Mouse (Mus musculus) CH12.LX (cell line): Measurements from ENCODE around the gene Hist1h3g. TPM values are rescaled to one million over a fixed set of nuclear protein-coding genes. Genes with fewer than 3 reads are reported as not detected.

Experiments used
- DNase-seq: peaks from one replicate; pipeline ENCODE4 v3.0.0-alpha.2; 2013; ENCODE audit errors: extremely low read depth
- H3K27ac ChIP-seq: 2 replicates; pipeline ENCODE4 v1.5.1; 2012; ENCODE audit warnings: low read depth, mild to moderate bottlenecking, control low read depth, moderate library complexity; ENCODE audit not compliant: insufficient read depth
- H3K27me3 ChIP-seq: replicated peaks from 2 replicates; pipeline ENCODE3; 2012; ENCODE audit warnings: inconsistent platforms
- H3K36me3 ChIP-seq, 2 experiments: replicated peaks in 1 of 2; 2 replicates each; pipeline versions ENCODE3 to v1.6.1; 2012; ENCODE audit warnings: inconsistent platforms in 1 of 2, low read length in 1 of 2, mild to moderate bottlenecking in 1 of 2, mixed read lengths in 1 of 2, moderate library complexity in 1 of 2; ENCODE audit not compliant: control insufficient read depth in 1 of 2, insufficient read depth in 1 of 2
- H3K4me1 ChIP-seq, 2 experiments: 2 replicates each; pipeline ENCODE4 v1.6.1; 2012; ENCODE audit warnings: inconsistent platforms in 1 of 2, moderate library complexity in 1 of 2; ENCODE audit not compliant: insufficient read depth in 2 of 2, control insufficient read depth in 1 of 2
- H3K4me2 ChIP-seq: 2 replicates; pipeline ENCODE4 v1.6.1; 2012; ENCODE audit warnings: low read depth, mild to moderate bottlenecking, control low read depth; ENCODE audit not compliant: poor library complexity, insufficient read depth, severe bottlenecking
- H3K4me3 ChIP-seq, 3 experiments: fragments of 150-350 bp in 1 of 3; sonication (generic) in 1 of 3; replicated peaks in 1 of 3; 2 replicates each; pipeline versions ENCODE3 to v1.5.1; 2011 to 2012; ENCODE audit warnings: low read depth in 2 of 3, low read length in 2 of 3, mild to moderate bottlenecking in 2 of 3, moderate library complexity in 2 of 3, control low read depth in 1 of 3, improper control_type of control experiment in 1 of 3, inconsistent platforms in 1 of 3, mixed read lengths in 1 of 3; ENCODE audit not compliant: poor library complexity in 1 of 3
- H3K79me2 ChIP-seq: replicated peaks from 2 replicates; pipeline ENCODE4 v1.6.1; 2012; ENCODE audit warnings: mild to moderate bottlenecking, moderate library complexity; ENCODE audit not compliant: control insufficient read depth, poor library complexity, insufficient read depth, severe bottlenecking; ENCODE audit errors: extremely low read depth
- H3K9ac ChIP-seq: 2 replicates; pipeline ENCODE4 v1.6.1; 2012; ENCODE audit warnings: low read depth, mild to moderate bottlenecking, control low read depth, moderate library complexity; ENCODE audit not compliant: insufficient read depth
- H3K9me3 ChIP-seq: replicated peaks from 2 replicates; pipeline ENCODE3; 2012; ENCODE audit warnings: low read length, inconsistent platforms, mixed read lengths
- BHLHE40 ChIP-seq: IDR thresholded peaks from 2 replicates; pipeline ENCODE4 v1.6.1; 2011; ENCODE audit warnings: mild to moderate bottlenecking, low read depth, low read length, improper control_type of control experiment
- CHD1 ChIP-seq: IDR thresholded peaks from 2 replicates; pipeline ENCODE4 v1.6.1; 2012; ENCODE audit warnings: low read depth, low read length, improper control_type of control experiment, inconsistent platforms
- CHD2 ChIP-seq: IDR thresholded peaks from 2 replicates; pipeline ENCODE4 v1.6.1; 2011; ENCODE audit warnings: low read length, improper control_type of control experiment
- CTCF ChIP-seq, 2 experiments: IDR thresholded peaks in 1 of 2; conservative IDR thresholded peaks in 1 of 2; 2 replicates each; pipeline ENCODE4 v1.5.1; 2011 to 2012; ENCODE audit warnings: low read depth in 2 of 2, low read length in 2 of 2, improper control_type of control experiment in 1 of 2, inconsistent platforms in 1 of 2, mild to moderate bottlenecking in 1 of 2, moderate library complexity in 1 of 2
- EP300 ChIP-seq: IDR thresholded peaks from 2 replicates; pipeline ENCODE4 v1.6.1; 2011; ENCODE audit warnings: low read length, improper control_type of control experiment
- GABPA ChIP-seq: IDR thresholded peaks from 2 replicates; pipeline ENCODE4 v1.6.1; 2012; ENCODE audit warnings: low read depth, low read length, improper control_type of control experiment, inconsistent platforms; ENCODE audit not compliant: insufficient replicate concordance
- HCFC1 ChIP-seq: IDR thresholded peaks from 2 replicates; pipeline ENCODE4 v1.6.1; 2012; ENCODE audit warnings: low read depth, mild to moderate bottlenecking, inconsistent platforms, low read length, improper control_type of control experiment
- KAT2A ChIP-seq: IDR thresholded peaks from 2 replicates; pipeline ENCODE4 v1.6.1; 2012; ENCODE audit warnings: low read length, improper control_type of control experiment, inconsistent platforms; ENCODE audit not compliant: insufficient replicate concordance
- MAFK ChIP-seq: IDR thresholded peaks from 2 replicates; pipeline ENCODE4 v1.6.1; 2011; ENCODE audit warnings: low read length, improper control_type of control experiment; ENCODE audit not compliant: insufficient replicate concordance
- MAX ChIP-seq: IDR thresholded peaks from 2 replicates; pipeline ENCODE4 v1.6.1; 2011; ENCODE audit warnings: low read length, improper control_type of control experiment
- MXI1 ChIP-seq: IDR thresholded peaks from 2 replicates; pipeline ENCODE4 v1.6.1; 2011; ENCODE audit warnings: mild to moderate bottlenecking, low read depth, low read length, improper control_type of control experiment
- RAD21 ChIP-seq: IDR thresholded peaks from 2 replicates; pipeline ENCODE4 v1.6.1; 2011; ENCODE audit warnings: low read depth, mild to moderate bottlenecking, low read length, improper control_type of control experiment, moderate library complexity
- SIN3A ChIP-seq: IDR thresholded peaks from 2 replicates; pipeline ENCODE4 v1.6.1; 2012; ENCODE audit warnings: low read length, improper control_type of control experiment, inconsistent platforms
- TBP ChIP-seq: conservative IDR thresholded peaks from 2 replicates; pipeline ENCODE4 v1.6.1; 2011; ENCODE audit warnings: low read depth, low read length, improper control_type of control experiment
- TCF12 ChIP-seq: IDR thresholded peaks from 2 replicates; pipeline ENCODE4 v1.6.1; 2014; ENCODE audit warnings: low read depth, mild to moderate bottlenecking, inconsistent platforms, low read length, improper control_type of control experiment
- UBTF ChIP-seq: IDR thresholded peaks from 2 replicates; pipeline ENCODE4 v1.6.1; 2012; ENCODE audit warnings: low read depth, mild to moderate bottlenecking, inconsistent platforms, low read length, improper control_type of control experiment, moderate library complexity
- USF1 ChIP-seq: IDR thresholded peaks from 2 replicates; pipeline ENCODE4 v1.6.1; 2014; ENCODE audit warnings: low read depth, mild to moderate bottlenecking, inconsistent platforms, low read length, improper control_type of control experiment
- ZMIZ1 ChIP-seq: IDR thresholded peaks from 2 replicates; pipeline ENCODE4 v1.6.1; 2012; ENCODE audit warnings: low read depth, mild to moderate bottlenecking, inconsistent platforms, low read length, improper control_type of control experiment
- ZNF384 ChIP-seq: IDR thresholded peaks from 2 replicates; pipeline ENCODE4 v1.6.1; 2012; ENCODE audit warnings: low read depth, low read length, improper control_type of control experiment, inconsistent platforms
- dilution Hi-C: fragments of 300-500 bp; cut with MboI; formaldehyde crosslinking; loops from 2 replicates; pipeline ENCODE4 v1.14.3; 2020; ENCODE audit warnings: low sequenced_read_pairs; ENCODE audit not compliant: extremely low pct_unique_long_range_greater_than_20kb, extremely low pct_ligation_motif_present
- in situ Hi-C: fragments of 300-500 bp; cut with MboI; formaldehyde crosslinking; loops from 3 replicates; pipeline ENCODE4 v1.14.3; 2019; ENCODE audit warnings: low sequenced_read_pairs, low pct_ligation_motif_present, low pct_unique_long_range_greater_than_20kb, mixed read lengths
- polyA plus RNA-seq: library from polyadenylated mRNA; unstranded; fragments of >175 nt; gene quantifications from 2 replicates; pipeline ENCODE4 v1.2.1, GENCODE M21; 2012; ENCODE audit warnings: low read depth; ENCODE audit not compliant: insufficient read length
- total RNA-seq, 2 experiments: library from RNA; depleted of rRNA; stranded (reverse); fragments of 300-350 nt in 1 of 2; fragments of >200 nt in 1 of 2; gene quantifications; 2 replicates each; pipeline ENCODE4 v1.2.3; 2012 to 2014

Hist1h3g gene
- total and polyA plus RNA-seq, 3 experiments, result 3.4 to 608 (median 75.3) TPM

DNA sequence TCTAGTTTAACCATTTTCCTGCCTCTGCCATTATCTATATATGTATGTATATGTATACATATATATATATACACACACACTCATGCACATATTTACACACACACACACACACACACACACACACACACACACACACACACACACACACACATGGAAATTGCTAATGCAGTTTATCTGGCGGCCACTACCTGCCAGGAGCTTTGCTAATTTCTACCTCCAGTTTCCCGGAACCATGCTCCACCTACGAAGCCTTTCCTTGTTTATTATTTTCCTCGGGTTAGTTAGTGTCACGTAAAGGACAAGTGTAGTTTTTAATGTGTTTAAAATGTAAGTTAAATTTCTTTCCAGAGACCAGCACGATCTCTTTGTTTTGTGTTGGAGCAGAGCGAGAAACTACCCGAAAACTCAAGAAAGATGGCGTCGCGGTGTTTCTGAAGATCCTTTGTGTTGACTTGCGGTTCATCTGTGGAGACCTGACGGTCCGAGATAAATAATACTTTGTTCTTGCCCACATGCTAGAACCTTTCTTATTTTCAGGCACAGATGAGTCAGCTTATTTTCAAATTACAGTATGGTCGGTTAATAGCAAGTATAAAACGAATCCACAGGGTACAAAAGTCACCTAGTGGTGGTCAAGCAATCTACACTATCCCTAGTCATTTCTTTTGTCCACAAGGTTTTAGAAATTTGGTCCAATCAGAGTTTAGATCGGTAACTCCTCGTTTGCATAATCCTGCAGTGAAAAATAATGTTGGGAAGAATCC is 27.7 kb downstream of the Hist1h3g start:
- Histone ChIP-seq H3K4me3 (peak overlapping the region; percentile 35 to 58 (median 49)), H3K4me2 (peak overlapping the region; percentile 99), H3K9me3 (no peaks in the 10 kb centered on the region), H3K27me3 (no peaks in the 10 kb centered on the region), H3K9ac (peak overlapping the region; percentile 100), H3K27ac (peak overlapping the region; percentile 97), H3K79me2 (no peaks in the 10 kb centered on the region), H3K4me1 (peaks cover 3 to 22% of the 10 kb centered on the region in 2 experiments; a peak in 2 of 4 replicates), H3K36me3 (no peaks in the 10 kb centered on the region)
- TF ChIP-seq HCFC1 (peak; percentile 50; the same call in 1 of the 2 replicates), TCF12 (peak; percentile 65; the same call in 1 of the 2 replicates), MXI1 (0 out of 2 replicates have a peak, but pooled peaks have one; percentile 5), MAFK (0 out of 2 replicates have a peak, but pooled peaks have one; percentile 69), CTCF (conservative IDR thresholded peaks at IDR 0.05 in 1 of 2, IDR thresholded peaks at IDR 0.05 in 1 of 2; ENCODE audit: low read depth in 2 of 2, low read length in 2 of 2) (peak in 1 of 2 experiments; percentile 59; a peak in 2 of 4 replicates), CHD2 (peak; percentile 24; the same call in 1 of the 2 replicates), CHD1 (peak; percentile 16; the same call in 1 of the 2 replicates), BHLHE40 (no peak), GABPA (no peak), ZMIZ1 (no peak), EP300 (no peak), MAX (0 out of 2 replicates have a peak, but pooled peaks have one; percentile 8), SIN3A (peak; percentile 5; the same call in 1 of the 2 replicates), TBP (peak; percentile 93)
- in situ Hi-C loops (loop anchor here (25.0 kb wide), 1 partner anchor 1826 kb away; the partner anchor contains the start of gene Hist1h4j), dilution Hi-C loops (no loop called here)
- DNase-seq, result peak; percentile 76

DNA sequence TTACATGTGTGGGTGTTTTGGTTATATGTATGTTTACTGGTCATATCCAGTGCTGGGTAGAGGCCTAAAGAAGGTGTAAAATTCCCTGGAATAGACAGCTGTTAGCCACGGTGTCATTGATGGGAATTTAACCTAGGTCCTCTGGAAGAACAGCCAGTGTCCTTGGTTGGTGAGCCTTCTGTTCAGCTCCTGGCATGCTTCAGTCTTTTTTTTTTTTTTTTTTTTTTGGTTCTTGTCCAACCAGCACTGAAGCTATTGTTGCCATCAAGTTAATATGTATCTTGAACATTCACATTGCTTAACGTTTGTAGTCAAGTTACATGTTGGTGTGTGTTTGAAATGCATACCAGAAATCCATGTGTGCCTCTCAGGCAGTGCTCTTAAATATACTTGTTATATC is 29.3 kb downstream of the Hist1h3g start:
- Histone ChIP-seq H3K4me1 (peaks cover 3 to 22% of the 10 kb centered on the region in 2 experiments; a peak in 2 of 4 replicates), H3K9me3 (no peaks in the 10 kb centered on the region), H3K27ac (no peak overlapping the region), H3K4me3 (no peak overlapping the region), H3K4me2 (no peak overlapping the region), H3K27me3 (no peaks in the 10 kb centered on the region), H3K9ac (0 out of 2 replicates have a peak overlapping the region, but pooled peaks have one; percentile 6), H3K36me3 (no peaks in the 10 kb centered on the region), H3K79me2 (no peaks in the 10 kb centered on the region)
- dilution Hi-C loops, result no loop called here
- in situ Hi-C loops, result loop anchor here (25.0 kb wide), 1 partner anchor 1827 kb away; the partner anchor contains the start of gene Hist1h4j
- TF ChIP-seq RAD21 (no peak), KAT2A (no peak), USF1 (no peak), UBTF (no peak), HCFC1 (no peak), ZNF384 (peak; percentile 59)
- DNase-seq, result no peak
